Mouse (Mus musculus) heart, embryonic 14.5 days (tissue): ENCODE measurements at regions not wholly inside any gene's neighbourhood (a gene's known extent, or its start where the extent isn't known, plus 50 kb on each side); places are given as distances from the start of the nearest gene placed in this dataset.

ENCODE experiments used
- ATAC-seq: fragments of 200-750 bp; cut with Nextera tagmentation; 2 replicates; pipeline ENCODE4 v1.8.0; 2017; ENCODE audit warnings: low read depth, moderate TSS enrichment; ENCODE audit not compliant: insufficient number of reproducible peaks, insufficient read depth, low FRiP score
- H3K27ac ChIP-seq, 2 experiments: fragments of 200-500 bp in 1 of 2; fragments of 300-500 bp in 1 of 2; sonication (generic) in 1 of 2; replicated peaks in 1 of 2; 2 replicates each; pipeline ENCODE4 v1.5.1; 2012 to 2014; ENCODE audit warnings: low read depth in 2 of 2, low read length in 2 of 2, control low read depth in 1 of 2, mild to moderate bottlenecking in 1 of 2, mixed read lengths in 1 of 2; ENCODE audit not compliant: control insufficient read depth in 1 of 2, insufficient read depth in 1 of 2
- H3K27me3 ChIP-seq: fragments of 300-500 bp; sonication (generic); 2 replicates; pipeline ENCODE4 v1.6.1; 2014; ENCODE audit warnings: mild to moderate bottlenecking, low read length, control low read depth; ENCODE audit not compliant: control insufficient read depth, insufficient read depth
- H3K36me3 ChIP-seq: fragments of 300-500 bp; sonication (generic); 2 replicates; pipeline ENCODE4 v1.6.1; 2014; ENCODE audit warnings: mild to moderate bottlenecking, control low read depth, low read length, mixed read lengths; ENCODE audit not compliant: control insufficient read depth, insufficient read depth
- H3K4me1 ChIP-seq, 2 experiments: fragments of 200-500 bp in 1 of 2; fragments of 300-500 bp in 1 of 2; sonication (generic) in 1 of 2; 2 replicates each; pipeline ENCODE4 v1.6.1; 2012 to 2014; ENCODE audit warnings: low read length in 2 of 2, control low read depth in 1 of 2, mixed read lengths in 1 of 2; ENCODE audit not compliant: control insufficient read depth in 2 of 2, insufficient read depth in 2 of 2
- H3K4me2 ChIP-seq: fragments of 300-500 bp; sonication (generic); 2 replicates; pipeline ENCODE4 v1.6.1; 2014; ENCODE audit warnings: mild to moderate bottlenecking, low read length
- H3K4me3 ChIP-seq, 2 experiments: fragments of 200-500 bp in 1 of 2; fragments of 300-500 bp in 1 of 2; sonication (generic) in 1 of 2; 2 replicates each; pipeline ENCODE4 v1.5.1; 2012 to 2014; ENCODE audit warnings: low read length in 2 of 2, mild to moderate bottlenecking in 2 of 2, control low read depth in 1 of 2, low read depth in 1 of 2, moderate library complexity in 1 of 2; ENCODE audit not compliant: control insufficient read depth in 1 of 2, insufficient read depth in 1 of 2
- H3K9ac ChIP-seq: fragments of 300-500 bp; sonication (generic); 2 replicates; pipeline ENCODE4 v1.6.1; 2014; ENCODE audit warnings: mild to moderate bottlenecking, low read length
- H3K9me3 ChIP-seq: fragments of 300-500 bp; sonication (generic); 2 replicates; pipeline ENCODE4 v1.6.1; 2016; ENCODE audit warnings: low read length, control low read depth; ENCODE audit not compliant: control insufficient read depth
- WGBS: fragments of 180-500 bp; shearing (Covaris S2); extraction: QIAGEN DNeasy Blood & Tissue Kit; methylation state at CpG from one replicate; pipeline ENCODE4 v1.1.7; 2014; 5-methylcytosine and 5-hydroxymethylcytosine counted together

- Histone ChIP-seq H3K27me3 (no peaks in the 10 kb centered on the region), H3K4me1 (peaks cover 7 to 16% of the 10 kb centered on the region in 2 experiments), H3K9me3 (no peaks in the 10 kb centered on the region), H3K4me3 (no peak overlapping the region), H3K4me2 (peak overlapping the region; percentile 25; the same call in 1 of the 2 replicates), H3K9ac (no peak overlapping the region), H3K36me3 (no peaks in the 10 kb centered on the region), H3K27ac (peak overlapping the region; percentile 4 to 33; a peak in 2 of 4 replicates)
- WGBS: 56% methylated on average over 5 of the region's 5 CpGs
- ATAC-seq: no peak; the same call in 1 of the 2 replicates
These were observed 138.9 kb downstream of the Sp3 start for GRCm38 (mm10) chr2:72841367-72841766.

DNA sequence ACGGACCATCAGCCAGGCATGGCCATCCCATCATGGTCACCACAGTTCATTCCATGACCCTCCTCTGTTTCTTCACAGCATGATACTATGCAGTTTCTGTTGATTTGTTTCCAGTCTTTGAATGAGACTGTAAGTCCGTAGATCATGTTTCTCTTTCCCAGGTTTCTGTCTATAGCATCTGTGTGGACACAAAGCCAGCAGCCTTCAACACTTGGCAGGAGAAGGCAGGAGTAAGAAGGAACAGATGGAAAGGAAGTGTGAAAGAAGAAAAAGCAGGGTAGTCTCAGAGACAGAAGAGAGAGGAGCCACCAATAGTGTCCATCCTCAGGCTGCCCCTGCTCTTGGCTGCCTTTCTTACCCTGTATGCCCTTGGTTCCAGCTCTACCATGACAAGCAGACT is 136.6 kb downstream of the Sp3 start:
- Histone ChIP-seq H3K9me3 (no peaks in the 10 kb centered on the region), H3K27ac (no peak overlapping the region), H3K9ac (no peak overlapping the region), H3K4me2 (no peak overlapping the region), H3K4me3 (no peak overlapping the region), H3K4me1 (peaks cover 5 to 6% of the 10 kb centered on the region in 2 experiments; a peak in 3 of 4 replicates), H3K27me3 (no peaks in the 10 kb centered on the region), H3K36me3 (no peaks in the 10 kb centered on the region)
- ATAC-seq: no peak
- 72% methylated on average over 2 of the region's 2 CpGs for WGBS

DNA sequence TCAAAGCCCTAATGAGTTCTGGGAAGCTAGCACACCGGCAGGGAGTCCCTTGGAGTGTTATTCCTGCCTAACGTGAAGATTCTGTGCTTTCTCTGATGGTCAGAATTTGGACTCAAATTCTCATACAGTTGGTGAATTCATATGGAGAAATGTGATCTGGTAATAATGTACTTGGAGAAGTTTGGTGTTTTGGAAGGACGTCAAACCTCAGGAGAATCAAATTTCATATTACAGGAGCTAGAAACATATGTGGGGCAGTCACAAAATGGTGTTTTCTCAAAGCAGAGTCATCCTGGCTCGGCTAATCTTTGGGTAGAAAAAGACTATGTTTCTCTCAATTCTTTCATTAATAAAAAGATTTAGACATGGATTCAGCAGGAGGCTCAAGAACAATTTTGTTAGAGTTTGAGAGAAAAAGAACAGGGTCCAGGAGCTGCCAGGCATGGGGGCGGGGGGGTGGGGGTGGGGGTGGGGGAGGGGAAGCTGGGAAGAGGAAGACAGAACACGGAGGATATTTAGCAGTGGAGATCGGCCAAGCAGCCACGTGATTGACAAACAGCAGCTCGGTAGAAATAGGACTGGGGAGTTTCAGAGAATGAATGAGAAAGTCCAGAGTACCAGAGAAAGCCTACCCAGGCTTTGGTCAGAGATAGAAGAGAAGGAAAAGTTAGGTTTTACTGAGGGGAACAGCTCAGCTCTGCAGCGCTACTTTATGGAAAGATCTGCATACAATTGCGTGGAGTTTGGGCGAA is 130.6 kb downstream of the Sp3 start:
- H3K36me3 ChIP-seq: no peaks in the 10 kb centered on the region
- 0 out of 4 replicates have a peak overlapping the region, but pooled peaks of 1 of the 2 experiments have one; percentile 8 for H3K4me3 ChIP-seq
- peaks cover 6 to 10% of the 10 kb centered on the region in 2 experiments; a peak in 3 of 4 replicates for H3K4me1 ChIP-seq
- WGBS: 33% methylated on average over 12 of the region's 12 CpGs
- no peak overlapping the region for H3K9ac ChIP-seq
- no peaks in the 10 kb centered on the region for H3K27me3 ChIP-seq
- peaks cover 4% of the 10 kb centered on the region; the same call in 1 of the 2 replicates for H3K9me3 ChIP-seq
- peak overlapping the region in 1 of 2 experiments; percentile 47; a peak in 2 of 4 replicates for H3K27ac ChIP-seq
- 0 out of 2 replicates have a peak, but pooled peaks have one; percentile 26 for ATAC-seq
- peak overlapping the region; percentile 43 for H3K4me2 ChIP-seq

DNA sequence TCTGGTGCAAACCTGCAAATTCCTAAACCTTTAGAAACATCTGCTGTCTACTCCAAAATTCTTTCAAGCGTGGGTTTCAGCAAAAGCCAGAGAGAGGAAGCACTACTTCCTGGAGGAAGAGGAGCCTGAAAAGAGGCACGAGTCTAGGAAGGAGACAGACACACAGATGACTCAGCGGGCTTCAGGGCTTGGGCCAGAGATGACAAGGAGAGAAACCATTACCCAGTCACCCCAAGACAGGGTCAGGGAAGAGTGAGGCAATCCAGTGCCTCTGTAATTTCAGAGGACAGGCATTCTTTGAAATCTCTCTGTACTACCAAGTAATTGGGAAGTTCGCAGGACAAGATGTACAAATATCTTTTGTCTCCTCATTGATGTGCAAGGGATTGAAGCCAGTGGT is 127.7 kb downstream of the Sp3 start:
- WGBS: 63% methylated on average over 4 of the region's 4 CpGs
- Histone ChIP-seq H3K9ac (no peak overlapping the region), H3K9me3 (peaks cover 4% of the 10 kb centered on the region; the same call in 1 of the 2 replicates), H3K36me3 (no peaks in the 10 kb centered on the region), H3K27me3 (no peaks in the 10 kb centered on the region), H3K4me2 (no peak overlapping the region), H3K4me1 (peaks cover 6 to 10% of the 10 kb centered on the region in 2 experiments; a peak in 3 of 4 replicates), H3K4me3 (no peak overlapping the region), H3K27ac (no peak overlapping the region)
- no peak for ATAC-seq

DNA sequence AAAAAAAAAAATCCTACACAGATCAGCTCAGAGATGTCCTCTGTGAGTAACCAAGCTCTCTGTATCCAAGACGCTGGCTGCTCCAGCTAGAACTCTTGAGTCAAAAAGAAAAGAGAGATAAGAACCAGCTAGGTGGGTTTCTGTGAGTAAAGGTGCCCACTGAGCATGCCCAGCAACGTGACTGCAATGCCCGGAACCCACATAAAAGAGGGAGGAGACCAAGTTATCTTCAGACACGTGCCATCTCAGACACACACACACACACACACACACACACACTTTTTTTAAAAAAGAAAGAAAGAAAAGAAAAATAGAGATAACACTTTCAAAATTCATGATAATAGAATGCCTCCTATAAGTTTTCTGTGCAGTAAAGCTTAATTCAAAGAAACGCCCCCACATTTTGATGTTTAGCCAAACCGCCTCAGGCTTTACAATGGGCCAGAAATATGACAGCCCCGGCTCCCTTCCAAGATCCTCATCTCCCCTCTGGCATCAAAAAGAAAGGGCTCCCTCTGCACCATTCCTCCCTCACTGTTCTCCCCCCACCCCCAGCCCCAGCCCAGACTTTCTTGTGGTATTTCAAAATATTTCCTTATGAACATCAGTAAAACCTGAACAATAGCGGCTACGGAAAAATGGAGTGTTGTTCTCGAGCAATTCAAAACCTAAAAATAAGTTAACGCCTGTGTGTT is 124.8 kb downstream of the Sp3 start:
- WGBS: 71% methylated on average over 11 of the region's 11 CpGs
- H3K27ac ChIP-seq: no peak overlapping the region
- H3K4me2 ChIP-seq: no peak overlapping the region
- no peak overlapping the region for H3K4me3 ChIP-seq
- ATAC-seq: no peak
- peaks cover 4% of the 10 kb centered on the region; the same call in 1 of the 2 replicates for H3K9me3 ChIP-seq
- peaks cover 0 to under 1% of the 10 kb centered on the region in 2 experiments; a peak in 1 of 4 replicates for H3K4me1 ChIP-seq
- no peaks in the 10 kb centered on the region for H3K27me3 ChIP-seq
- H3K36me3 ChIP-seq: no peaks in the 10 kb centered on the region
- H3K9ac ChIP-seq: no peak overlapping the region

GRCm38 (mm10) chr2:72855971-72856755 is 124.1 kb downstream of the Sp3 start:
- no peak for ATAC-seq
- Histone ChIP-seq H3K4me2 (no peak overlapping the region), H3K27me3 (no peaks in the 10 kb centered on the region), H3K36me3 (no peaks in the 10 kb centered on the region), H3K9ac (no peak overlapping the region), H3K27ac (no peak overlapping the region), H3K9me3 (peaks cover 4% of the 10 kb centered on the region; the same call in 1 of the 2 replicates), H3K4me1 (no peaks in the 10 kb centered on the region), H3K4me3 (no peak overlapping the region)
- WGBS: 83% methylated on average over 13 of the region's 13 CpGs

GRCm38 (mm10) chr2:72857377-72857776 is 122.9 kb downstream of the Sp3 start:
- Histone ChIP-seq H3K4me1 (no peaks in the 10 kb centered on the region; a peak in 1 of 4 replicates), H3K4me2 (no peak overlapping the region), H3K4me3 (no peak overlapping the region), H3K27me3 (no peaks in the 10 kb centered on the region), H3K9ac (no peak overlapping the region), H3K27ac (no peak overlapping the region), H3K9me3 (no peaks in the 10 kb centered on the region), H3K36me3 (no peaks in the 10 kb centered on the region)
- no peak for ATAC-seq
- 86% methylated on average over 5 of the region's 5 CpGs for WGBS
